Mouse (Mus musculus) telencephalon, adult 2 months (tissue): Measurements from ENCODE around the gene Rapgef4.

Source experiments
- DNase-seq: peaks from one replicate; pipeline ENCODE4 v3.0.0-alpha.2; 2011; ENCODE audit warnings: low read depth, low spot score

Rapgef4 gene

DNA sequence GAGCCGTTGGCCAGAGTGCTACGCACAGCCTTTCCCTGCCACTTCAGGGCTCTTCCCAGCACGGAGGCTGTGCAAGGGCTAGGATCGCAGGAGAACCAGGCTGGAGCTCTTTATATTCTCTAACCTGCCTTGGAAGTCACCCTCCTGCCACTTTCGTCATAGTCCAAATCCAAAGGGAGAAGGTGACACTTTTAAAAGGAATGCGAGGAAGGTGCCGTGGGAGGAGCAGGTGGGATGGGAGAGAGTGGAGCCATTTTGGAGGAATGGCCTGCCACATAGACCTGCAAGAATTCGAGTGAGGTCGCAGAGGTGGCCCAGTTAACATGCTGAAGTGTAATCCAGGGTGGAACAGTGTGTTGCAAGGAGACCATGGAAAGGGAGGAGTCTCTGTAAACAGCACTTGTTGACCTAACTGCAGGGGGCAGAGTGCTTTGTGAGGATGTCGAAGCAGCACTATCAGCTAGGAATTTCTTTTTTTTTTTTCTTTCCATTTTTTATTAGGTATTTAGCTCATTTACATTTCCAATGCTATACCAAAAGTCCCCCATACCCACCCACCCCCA lies 94.0 kb downstream of the Rapgef4 start:
- no peak for DNase-seq

DNA sequence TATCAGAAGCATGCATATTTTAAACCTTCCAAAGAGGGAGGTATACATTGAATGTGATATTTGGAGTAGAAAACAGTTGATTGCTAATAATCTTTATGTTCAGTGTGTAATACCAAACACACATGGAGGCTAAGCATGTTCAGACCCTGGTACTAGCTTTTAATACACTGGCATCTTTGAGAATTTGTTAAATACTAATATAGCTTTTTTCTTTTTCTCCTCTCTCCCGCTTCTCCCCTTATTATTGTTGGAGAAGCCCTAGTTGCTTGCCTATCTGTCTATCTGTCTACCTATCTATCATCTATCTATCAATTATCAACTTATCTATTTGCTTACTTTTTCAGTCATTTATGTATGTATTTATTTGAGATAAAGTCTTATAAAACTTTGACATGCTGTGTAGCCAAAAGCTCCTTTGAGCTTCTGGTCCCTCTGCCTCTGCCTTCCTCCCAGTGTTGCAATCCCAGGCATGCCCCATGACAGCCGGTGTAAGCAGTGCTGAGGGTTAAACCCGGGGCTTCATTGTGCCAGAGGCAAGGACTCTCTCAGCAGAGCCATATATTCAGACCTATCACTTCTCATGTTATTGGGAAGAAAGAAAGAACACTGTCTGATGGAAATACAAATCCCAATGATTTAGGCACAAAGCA lies 96.6 kb downstream of the Rapgef4 start:
- no peak for DNase-seq

DNA sequence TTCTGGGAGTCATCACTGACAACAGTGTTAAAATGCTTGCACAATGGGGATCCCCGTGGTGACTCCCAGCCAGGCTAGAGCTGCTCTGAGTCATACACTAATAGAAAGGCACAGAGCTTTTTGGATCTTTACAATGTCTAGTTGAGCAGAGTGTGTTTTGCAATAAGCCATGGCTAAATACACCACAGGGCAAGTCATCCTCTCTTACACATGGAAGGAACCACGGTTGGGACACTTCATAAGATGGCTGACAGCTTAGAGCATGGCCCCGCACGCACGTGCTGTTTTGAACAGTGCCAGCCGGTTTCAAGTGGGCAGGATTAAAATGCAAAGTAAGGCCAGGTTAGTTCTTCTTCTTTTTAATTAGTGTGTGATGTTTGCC lies 97.1 kb downstream of the Rapgef4 start:
- no peak for DNase-seq

DNA sequence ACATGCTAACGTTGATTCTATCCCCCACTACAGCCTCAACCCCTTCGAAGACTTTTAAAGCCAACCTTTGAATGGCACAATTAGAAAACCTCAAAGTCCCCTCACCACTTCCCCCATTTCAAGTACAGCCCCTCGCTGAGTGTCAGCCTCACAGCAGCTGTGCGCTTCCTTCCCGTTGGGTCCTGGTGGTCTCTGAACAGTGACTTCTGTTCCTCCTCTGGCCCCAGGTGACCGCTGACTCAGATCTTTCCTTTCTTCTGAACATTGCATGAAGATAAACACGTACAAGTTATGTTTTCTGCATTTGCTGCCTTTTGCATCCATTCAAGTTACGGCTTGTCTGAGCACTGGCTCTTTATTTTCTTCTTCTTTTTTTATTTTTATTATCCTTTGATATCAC lies 98.1 kb downstream of the Rapgef4 start:
- no peak for DNase-seq

DNA sequence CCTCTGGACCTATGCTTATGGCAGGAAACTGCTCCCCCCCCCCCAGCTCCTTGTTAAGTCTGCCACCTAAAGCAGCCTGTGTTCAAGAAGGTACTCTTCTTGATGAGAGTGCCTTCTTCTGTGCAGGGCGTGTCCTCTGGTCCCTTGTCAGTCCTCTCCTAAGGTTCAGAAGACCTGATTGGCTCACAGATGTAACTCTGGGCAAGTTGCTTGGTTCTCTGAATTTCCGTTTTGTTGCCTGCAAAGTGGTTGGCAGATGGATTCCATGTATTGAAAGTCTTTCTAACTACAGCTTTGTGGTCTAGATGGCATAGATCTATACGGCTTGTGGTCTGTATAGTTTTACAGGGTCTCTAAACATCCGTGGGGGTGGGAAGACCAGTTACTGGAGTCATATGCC lies 101.8 kb downstream of the Rapgef4 start:
- no peak for DNase-seq

DNA sequence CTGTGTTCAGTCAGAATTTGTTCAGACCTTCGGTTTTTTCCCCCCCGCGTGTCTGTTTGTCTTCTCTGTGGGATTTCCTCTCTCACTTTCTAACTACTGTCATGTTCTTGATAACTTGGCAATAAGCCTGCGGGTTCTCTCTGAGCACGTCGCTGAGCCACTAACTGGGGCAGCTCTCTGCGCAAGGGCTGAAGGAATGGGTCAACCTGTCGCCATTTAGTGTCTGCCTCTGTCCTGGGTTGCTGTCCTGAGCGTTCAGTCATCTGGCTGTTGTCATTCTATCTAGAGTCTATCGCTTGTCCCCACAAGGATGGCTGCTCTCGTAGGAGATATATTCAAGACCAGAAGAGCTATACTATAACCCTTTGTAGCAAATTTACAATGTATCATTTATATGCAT lies 107.8 kb downstream of the Rapgef4 start:
- no peak for DNase-seq

DNA sequence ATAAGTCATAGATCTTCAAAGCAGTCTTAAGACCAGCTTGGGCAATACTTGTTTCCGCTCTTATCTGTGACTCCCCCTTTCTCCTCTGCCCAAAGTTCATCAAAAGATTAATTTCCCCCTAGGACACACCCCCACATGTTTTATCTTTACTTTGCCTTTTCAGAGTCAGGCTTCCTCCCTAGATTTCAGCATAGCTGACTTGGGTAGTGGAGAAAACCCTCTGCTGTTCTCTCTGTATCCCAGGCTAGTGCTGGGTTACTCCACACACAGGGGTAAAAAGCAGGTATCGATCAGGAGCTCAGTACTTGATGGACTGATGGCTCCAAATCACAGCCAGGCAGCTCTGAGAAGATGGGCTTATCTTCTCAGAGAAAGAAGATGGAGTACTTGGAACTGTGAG lies 109.0 kb downstream of the Rapgef4 start:
- DNase-seq = no peak

DNA sequence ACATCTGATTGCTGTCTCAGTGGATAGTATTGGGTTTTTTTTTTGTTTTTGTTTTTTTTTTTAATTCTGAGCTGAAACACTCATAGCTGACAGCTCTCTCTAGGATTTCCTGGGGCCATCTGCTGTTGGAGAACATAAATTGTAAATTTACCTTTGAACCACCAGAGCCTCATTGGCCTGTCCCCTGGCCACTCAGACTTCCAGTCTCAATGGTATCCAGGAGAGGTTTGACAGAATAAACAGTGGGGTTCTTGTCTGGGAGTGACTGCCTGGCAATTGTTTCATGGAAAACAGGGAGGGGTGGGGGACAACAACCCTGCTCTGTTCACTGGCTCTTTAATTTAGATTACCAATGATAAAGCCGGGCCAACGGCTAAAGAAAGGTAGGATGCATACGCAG lies 111.0 kb downstream of the Rapgef4 start:
- DNase-seq = no peak

DNA sequence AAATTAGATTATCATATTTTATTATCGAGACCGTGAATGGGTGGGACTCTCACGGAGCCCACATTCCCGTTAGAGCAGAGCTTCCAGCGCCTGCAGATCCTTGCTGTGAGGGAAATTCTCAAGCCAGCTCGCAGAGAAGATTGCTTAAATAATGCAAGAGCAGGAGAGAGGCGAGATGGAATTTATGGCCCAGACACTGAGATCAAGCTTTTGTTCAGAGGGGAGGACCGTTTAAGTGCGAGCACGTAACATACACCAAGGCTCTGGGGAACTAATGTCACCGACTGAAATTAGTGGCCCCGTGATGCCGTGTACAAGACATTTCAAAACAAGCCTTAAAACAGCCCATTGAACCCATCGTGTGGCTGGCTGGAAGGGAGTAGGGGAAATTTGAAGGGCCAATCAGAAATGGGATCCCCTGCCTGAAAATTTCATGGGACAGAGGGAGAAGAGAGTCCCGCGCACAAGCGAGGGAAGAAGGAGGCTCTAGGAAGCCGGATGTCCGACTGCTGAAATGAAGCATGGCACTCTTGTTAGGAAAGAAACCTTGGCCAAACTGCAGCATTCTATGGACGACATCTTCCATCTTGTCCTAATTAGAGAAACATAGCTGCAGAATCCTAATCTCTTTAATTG lies 112.5 kb downstream of the Rapgef4 start:
- DNase-seq = no peak

DNA sequence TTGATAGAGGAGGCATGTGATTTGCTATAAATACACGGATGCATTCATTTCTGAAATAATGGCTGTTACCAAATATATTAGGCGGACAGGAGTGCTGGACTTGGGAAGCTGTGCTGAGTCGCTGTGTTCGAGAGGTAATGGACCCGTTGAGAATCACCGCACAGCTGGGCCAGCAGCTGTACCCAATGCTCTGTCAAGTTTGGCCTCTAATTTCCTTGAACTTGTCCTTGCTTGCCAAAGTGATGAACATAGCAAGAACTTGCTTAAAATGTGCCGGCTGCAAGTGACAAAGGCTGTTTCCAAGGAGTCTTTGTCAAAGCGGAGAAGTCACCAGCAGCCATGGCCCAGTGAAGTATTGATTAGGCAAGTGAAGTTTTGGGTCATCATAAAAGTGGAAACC lies 113.0 kb downstream of the Rapgef4 start:
- DNase-seq = no peak

DNA sequence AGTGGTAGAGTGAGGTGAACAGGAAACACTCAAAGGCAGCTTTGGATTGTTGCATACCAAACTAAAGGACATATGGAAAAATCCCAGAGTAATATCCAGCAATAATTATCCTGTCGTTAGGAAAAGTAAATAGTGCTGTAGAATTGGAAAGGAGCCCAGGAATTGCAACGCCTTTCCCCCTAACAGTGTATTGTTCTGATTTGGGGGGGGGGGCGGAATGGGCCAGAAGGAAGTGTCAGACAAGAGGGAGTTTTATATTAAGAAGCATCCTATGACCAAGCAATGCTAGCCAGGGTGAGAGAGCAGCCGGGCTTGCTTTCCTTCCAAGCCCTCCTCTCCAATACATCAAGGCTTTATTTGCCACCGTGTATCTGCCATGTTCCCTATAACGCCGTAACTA lies 113.4 kb downstream of the Rapgef4 start:
- no peak for DNase-seq

DNA sequence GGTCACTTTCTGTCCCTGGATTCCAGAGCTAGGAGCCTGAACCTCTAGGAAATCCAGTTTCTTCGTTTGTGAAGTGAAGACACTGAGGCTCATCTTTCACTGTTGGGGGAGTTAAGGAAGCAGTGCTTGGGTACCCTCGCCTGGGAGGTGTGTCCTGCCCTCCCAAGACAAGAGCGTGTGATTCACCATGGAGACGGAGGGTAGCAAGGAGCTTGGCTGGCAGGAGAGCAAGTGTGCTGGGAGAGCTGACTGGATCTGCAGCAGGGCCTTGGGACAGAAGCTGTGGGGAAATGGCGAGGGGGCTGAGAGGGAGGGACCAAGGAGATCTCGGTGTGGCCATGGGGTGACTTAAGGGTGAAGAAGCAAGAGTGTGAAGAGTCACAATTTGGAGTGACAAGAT lies 114.0 kb downstream of the Rapgef4 start:
- DNase-seq = no peak

DNA sequence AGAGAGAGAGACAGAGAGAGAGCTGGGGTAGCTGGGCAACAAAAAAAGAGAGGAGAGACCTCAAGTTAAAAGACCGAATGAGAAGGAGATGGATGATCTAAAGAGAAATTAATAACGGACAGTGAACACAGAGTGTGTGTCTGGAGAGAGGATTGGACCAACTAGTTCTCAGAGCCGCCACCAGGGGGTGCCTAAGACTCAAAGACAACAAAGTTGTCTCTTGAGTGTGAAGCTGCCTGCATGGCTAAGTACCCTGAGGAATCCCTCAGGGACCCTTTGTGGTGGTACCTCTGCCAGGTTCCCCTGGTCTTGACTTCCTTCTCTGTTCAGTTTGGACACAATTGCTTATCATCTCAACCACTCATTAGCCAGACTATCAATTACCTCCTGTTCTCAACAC lies 115.3 kb downstream of the Rapgef4 start:
- DNase-seq = no peak

DNA sequence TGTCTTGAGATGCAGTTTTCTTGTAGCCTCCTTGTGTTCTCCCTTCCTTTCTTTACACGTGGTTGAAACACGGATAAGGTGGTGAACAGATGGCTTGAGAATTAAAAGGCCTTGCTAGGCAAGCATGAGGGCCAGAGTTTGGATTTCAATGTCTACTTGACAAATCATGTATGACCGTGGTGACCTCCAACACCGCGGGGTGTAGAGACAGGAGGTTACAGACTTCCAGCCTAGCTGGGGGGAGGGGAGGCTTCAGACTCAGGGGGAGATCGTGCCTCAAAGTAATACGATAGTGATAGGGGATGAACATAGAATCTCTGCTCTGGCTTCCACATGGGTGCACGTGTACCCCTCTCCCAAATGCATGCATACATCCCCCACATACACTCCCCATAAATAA lies 117.3 kb downstream of the Rapgef4 start:
- DNase-seq = no peak

DNA sequence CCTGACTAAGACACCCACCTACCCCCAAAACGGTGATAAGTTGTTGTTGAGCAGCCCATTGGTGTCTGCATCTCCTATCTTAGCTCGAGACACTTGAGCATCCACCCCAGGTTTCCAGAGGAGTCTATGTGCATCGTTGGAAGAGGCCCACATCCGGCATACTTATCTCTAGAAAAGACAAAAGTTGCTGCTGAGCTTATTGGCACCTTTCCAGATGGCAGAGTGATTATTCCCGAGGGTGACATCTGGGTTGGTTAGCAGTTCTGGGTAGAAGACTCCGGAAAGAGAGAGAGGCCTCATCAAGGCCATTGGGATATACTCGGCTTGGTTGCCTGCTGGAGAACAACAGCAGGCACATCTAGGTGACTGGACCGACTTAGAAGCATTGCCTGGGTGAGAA lies 123.6 kb downstream of the Rapgef4 start:
- DNase-seq = no peak

DNA sequence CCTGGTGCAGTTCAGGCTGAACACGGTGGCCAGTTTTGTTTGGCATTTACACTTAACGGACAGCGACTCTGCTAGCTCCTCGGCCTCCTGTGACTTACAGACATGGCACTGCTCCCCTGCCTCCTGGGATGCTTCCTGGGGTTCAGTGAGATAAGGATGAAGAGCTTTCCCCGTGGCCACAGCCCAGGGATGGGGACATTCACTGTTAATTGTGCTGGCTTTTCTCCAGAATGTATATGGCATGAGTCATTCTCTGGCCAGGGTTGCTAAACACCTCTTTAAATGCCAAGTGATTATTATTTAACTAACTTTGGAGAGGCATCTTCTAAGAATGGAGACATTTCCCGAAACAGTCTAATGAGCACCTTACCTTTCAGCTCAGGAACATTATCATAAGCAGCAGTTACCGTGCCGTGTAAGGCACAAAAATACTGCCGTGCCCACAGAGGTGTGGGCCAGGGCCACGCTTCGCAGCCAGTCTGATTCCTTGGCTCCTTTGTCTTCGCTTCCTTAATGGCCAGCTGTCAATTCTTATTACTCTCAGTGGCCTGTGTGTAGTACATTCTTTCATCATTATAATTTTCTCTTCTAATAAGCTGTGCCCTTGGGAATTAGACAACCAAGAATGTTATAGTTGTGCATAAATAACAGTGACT lies 126.6 kb downstream of the Rapgef4 start:
- no peak for DNase-seq

DNA sequence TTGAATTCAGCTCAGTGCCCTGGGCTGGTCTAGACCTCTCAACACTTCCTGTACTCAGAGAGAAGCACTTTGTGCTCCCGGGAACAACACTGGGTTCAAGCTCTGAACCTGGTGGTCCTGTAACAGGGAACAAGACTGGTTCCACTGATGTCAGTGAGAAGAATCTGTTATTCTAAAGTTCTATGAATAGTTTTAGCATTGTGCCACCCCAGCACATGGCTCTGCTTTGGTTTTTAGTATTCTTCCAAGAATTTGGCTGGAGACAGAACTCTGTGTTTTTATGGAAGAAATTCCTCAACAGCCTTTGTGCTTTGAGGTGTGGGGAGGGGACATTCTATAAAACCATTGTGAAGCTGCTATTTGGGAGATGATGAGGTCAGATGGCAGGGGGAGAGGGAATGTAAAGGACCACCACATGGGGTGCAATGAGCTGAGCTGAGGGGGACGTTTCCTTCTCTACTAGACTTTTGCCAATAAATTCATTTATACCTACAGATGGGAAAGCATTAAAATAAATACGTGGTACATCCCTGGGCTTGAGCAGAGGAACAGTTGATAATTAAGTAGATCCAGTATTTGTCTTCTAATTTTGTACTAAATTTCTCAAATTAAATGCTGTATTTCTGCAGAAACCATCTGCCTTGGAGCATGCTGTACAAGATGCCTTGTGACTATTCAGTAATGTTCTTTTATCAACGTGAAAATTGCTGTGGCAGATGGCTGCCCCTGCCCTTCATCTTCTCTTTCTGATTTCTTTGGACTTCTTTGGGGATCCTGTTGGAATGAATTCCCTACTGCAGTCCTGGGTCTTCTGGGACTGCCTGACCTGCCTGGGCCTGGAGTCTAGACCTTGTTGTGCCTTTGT lies 127.6 kb downstream of the Rapgef4 start:
- DNase-seq = no peak

DNA sequence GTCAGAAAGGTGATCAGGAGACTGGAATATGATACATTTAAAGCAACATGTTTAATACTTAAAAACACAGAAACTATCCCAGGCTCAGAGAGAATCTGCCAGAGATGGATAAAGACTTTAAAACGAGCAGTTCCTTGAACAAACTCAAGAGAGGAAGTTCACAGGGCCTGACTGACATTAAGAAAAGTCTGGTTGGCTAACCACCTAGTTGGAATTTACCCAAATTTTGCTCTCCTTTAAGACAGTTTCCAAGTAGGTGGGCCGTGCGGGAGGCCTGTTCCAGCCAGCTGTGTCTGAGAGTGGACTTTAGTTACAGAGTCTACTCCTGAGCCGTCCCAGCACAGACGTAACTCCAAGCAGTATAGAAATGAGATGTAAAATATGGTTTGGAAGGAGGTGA lies 129.4 kb downstream of the Rapgef4 start:
- no peak for DNase-seq

DNA sequence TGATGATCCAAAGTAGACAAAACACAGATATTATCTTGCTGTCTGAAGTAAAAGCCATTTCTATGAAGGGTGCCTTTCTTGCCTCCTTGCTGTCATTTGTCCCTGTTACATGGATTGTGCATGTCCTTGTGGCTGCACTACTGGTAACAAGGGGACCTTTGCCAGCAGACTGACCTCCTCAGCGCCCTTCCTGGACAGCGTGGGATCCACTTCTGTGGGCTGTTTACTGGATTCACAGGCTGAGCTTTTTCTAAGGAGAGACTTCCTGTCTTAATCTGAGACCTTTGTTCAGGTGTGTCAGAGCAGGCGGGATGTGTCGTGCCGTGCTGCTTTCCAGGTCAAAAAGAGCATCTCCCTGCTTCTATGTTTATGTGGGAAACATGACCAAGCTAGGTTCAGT lies 132.7 kb downstream of the Rapgef4 start:
- DNase-seq = no peak

DNA sequence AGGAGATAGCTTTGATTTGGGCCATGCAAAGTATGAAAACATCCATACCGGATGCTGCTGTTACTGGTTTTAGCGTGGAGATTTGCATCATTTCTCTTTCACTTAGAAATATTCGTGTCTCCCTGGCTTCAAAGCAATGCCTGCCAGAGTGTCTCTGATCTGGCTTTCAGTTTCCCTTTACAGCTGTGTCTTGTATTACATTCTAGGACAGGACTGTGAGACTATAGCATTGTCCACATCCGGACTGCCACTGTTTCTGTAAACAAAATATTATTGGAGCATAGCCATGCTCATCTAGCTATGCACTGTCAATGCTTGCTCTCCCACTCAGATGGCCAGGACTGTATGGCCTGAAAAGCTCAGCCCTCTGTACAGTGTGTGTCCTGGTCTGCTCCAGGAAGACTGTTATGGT lies 133.1 kb downstream of the Rapgef4 start:
- no peak for DNase-seq

DNA sequence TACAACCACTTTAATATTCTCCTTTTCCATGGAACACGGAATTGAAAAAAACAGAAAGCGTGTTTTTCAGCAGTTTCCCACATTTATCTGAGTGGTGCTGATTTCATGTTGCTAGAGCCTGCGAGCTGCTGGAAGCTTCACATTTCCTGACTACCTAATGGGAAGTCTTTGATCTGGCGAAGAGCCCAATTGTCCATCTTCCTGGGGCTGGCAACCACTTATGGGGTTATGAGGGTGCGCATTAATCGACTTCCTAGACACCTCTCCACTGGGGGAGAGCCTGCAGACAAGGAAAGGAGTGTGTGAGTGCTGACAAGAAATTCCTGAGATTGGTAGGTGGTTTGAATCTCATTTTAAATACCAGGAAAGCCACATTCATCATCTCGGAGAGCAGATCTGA lies 135.1 kb downstream of the Rapgef4 start:
- no peak for DNase-seq

DNA sequence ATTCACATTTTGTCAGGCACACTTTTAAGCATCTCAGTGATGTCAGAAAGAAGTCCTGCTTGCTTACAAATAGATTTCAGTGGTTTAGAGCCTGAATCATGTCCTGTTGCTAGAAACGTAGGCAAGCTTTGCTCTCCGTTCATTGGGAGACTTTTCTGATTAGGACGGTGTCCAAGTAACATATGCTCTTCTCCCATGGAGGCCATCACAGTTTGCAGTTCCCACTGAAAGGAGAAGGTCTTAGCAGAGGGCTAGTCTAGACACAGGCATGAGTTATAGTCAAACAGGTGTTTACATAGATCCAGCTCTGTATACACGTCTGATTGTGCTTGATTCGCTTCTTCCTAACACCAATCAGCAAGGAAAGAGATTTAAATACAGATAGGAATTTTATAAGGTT lies 135.7 kb downstream of the Rapgef4 start:
- no peak for DNase-seq
